Mouse (Mus musculus) kidney, adult 11 months (tissue): ENCODE measurements around the gene Tcfl5.
A peak's percentile ranks its signal among the peaks of the same experiment; 100 is the strongest.

ENCODE experiments used
- DNase-seq: peaks from one replicate; pipeline ENCODE4 v3.0.0; 2022

Tcfl5 gene

GRCm38 (mm10) chr2:180642555-180643260 lies at the start of gene Tcfl5:
Gene Tcfl5, minus strand, starts transcription at chr2:180642708.
- DNase-seq = no peak

- DNase-seq = no peak
These were observed 47.3 kb upstream of the Tcfl5 start for GRCm38 (mm10) chr2:180689841-180690240.

- DNase-seq = no peak
These were observed 41.5 kb upstream of the Tcfl5 start for GRCm38 (mm10) chr2:180684031-180684430.

GRCm38 (mm10) chr2:180683524-180683923 lies 41.0 kb upstream of the Tcfl5 start:
- DNase-seq = no peak

- no peak for DNase-seq
These were observed 38.7 kb upstream of the Tcfl5 start for GRCm38 (mm10) chr2:180681225-180681624.

- peak; percentile 56 for DNase-seq
These were observed 36.2 kb upstream of the Tcfl5 start for GRCm38 (mm10) chr2:180678609-180679140.

- DNase-seq = no peak
These were observed 34.2 kb upstream of the Tcfl5 start for GRCm38 (mm10) chr2:180676706-180677105.

- no peak for DNase-seq
These were observed 19.5 kb upstream of the Tcfl5 start for GRCm38 (mm10) chr2:180662008-180662407.

- DNase-seq = no peak
These were observed 18.0 kb upstream of the Tcfl5 start for GRCm38 (mm10) chr2:180660521-180660920.

GRCm38 (mm10) chr2:180659353-180660150 lies 17.0 kb upstream of the Tcfl5 start:
- DNase-seq = no peak

GRCm38 (mm10) chr2:180658381-180658780 lies 15.9 kb upstream of the Tcfl5 start:
- DNase-seq = no peak

GRCm38 (mm10) chr2:180657394-180658013 lies 15.0 kb upstream of the Tcfl5 start:
- DNase-seq = peak; percentile 58

GRCm38 (mm10) chr2:180655150-180655549 lies 12.6 kb upstream of the Tcfl5 start:
- peak; percentile 28 for DNase-seq

- no peak for DNase-seq
These were observed 12.2 kb upstream of the Tcfl5 start for GRCm38 (mm10) chr2:180654666-180655065.

GRCm38 (mm10) chr2:180646841-180647240 lies 4.3 kb upstream of the Tcfl5 start:
- DNase-seq = no peak

- DNase-seq = no peak
These were observed 1.1 kb upstream of the Tcfl5 start for GRCm38 (mm10) chr2:180643626-180644025.

GRCm38 (mm10) chr2:180641576-180642554 lies 643 bp downstream of the Tcfl5 start:
- no peak for DNase-seq

GRCm38 (mm10) chr2:180611882-180612281 lies 30.6 kb downstream of the Tcfl5 start:
- DNase-seq = no peak

- no peak for DNase-seq
These were observed 32.2 kb downstream of the Tcfl5 start for GRCm38 (mm10) chr2:180610283-180610682.

GRCm38 (mm10) chr2:180604781-180605180 lies 37.7 kb downstream of the Tcfl5 start:
- DNase-seq = no peak

- no peak for DNase-seq
These were observed 41.9 kb downstream of the Tcfl5 start for GRCm38 (mm10) chr2:180600569-180601021.

GRCm38 (mm10) chr2:180598157-180598705 lies 44.3 kb downstream of the Tcfl5 start:
- no peak for DNase-seq
